Mouse (Mus musculus) lung, embryonic 15.5 days (tissue): Measurements from ENCODE around the gene Vars. TPM values are rescaled to one million over a fixed set of nuclear protein-coding genes. Genes with fewer than 3 reads are reported as not detected.

Experiments
- ATAC-seq: fragments of 200-750 bp; cut with Nextera tagmentation; 2 replicates; pipeline ENCODE4 v1.8.0; 2017; ENCODE audit warnings: moderate number of reproducible peaks, borderline replicate concordance; ENCODE audit not compliant: low FRiP score, low TSS enrichment; ENCODE audit errors: extremely low read depth
- H3K27ac ChIP-seq: fragments of 300-500 bp; sonication (generic); 2 replicates; pipeline ENCODE4 v1.5.1; 2015; ENCODE audit warnings: moderate library complexity, mild to moderate bottlenecking, inconsistent platforms
- H3K27me3 ChIP-seq: fragments of 300-500 bp; sonication (generic); 2 replicates; pipeline ENCODE4 v1.6.1; 2015; ENCODE audit warnings: inconsistent platforms
- H3K36me3 ChIP-seq: fragments of 300-500 bp; sonication (generic); 2 replicates; pipeline ENCODE4 v1.6.1; 2015; ENCODE audit warnings: inconsistent platforms
- H3K4me1 ChIP-seq: fragments of 300-500 bp; sonication (generic); 2 replicates; pipeline ENCODE4 v1.6.1; 2015; ENCODE audit warnings: inconsistent platforms
- H3K4me2 ChIP-seq: fragments of 300-500 bp; sonication (generic); 2 replicates; pipeline ENCODE4 v1.6.1; 2015; ENCODE audit warnings: inconsistent platforms, mild to moderate bottlenecking, moderate library complexity
- H3K4me3 ChIP-seq: fragments of 300-500 bp; sonication (generic); 2 replicates; pipeline ENCODE4 v1.5.1; 2015; ENCODE audit warnings: mild to moderate bottlenecking, inconsistent platforms
- H3K9ac ChIP-seq: fragments of 300-500 bp; sonication (generic); 2 replicates; pipeline ENCODE4 v1.6.1; 2015; ENCODE audit warnings: inconsistent platforms
- H3K9me3 ChIP-seq: fragments of 300-500 bp; sonication (generic); 2 replicates; pipeline ENCODE4 v1.6.1; 2016; ENCODE audit warnings: inconsistent platforms
- WGBS: fragments of 180-500 bp; shearing (Covaris S2); methylation state at CpG from one replicate; pipeline ENCODE4 v1.1.7; 2015; 5-methylcytosine and 5-hydroxymethylcytosine counted together
- polyA plus RNA-seq: library from polyadenylated mRNA; unstranded; fragments of >200 nt; fragmentation: Nextera tagmentation; extraction: Ambion mirVana; gene quantifications from 2 replicates; pipeline ENCODE4 v1.2.1, GENCODE M21; 2015

The Vars gene
- polyA plus RNA-seq, 1 experiment from 2014 or later = 128 TPM

GRCm38 (mm10) chr17:35048149-35048931 is 47.6 kb downstream of the Vars start:
- Histone ChIP-seq H3K27ac (peak overlapping the region; percentile 99), H3K9me3 (no peaks in the 10 kb centered on the region), H3K4me1 (peaks cover 64% of the 10 kb centered on the region), H3K27me3 (no peaks in the 10 kb centered on the region), H3K4me3 (no peak overlapping the region), H3K36me3 (peaks cover 12% of the 10 kb centered on the region), H3K4me2 (peak overlapping the region; percentile 94), H3K9ac (no peak overlapping the region)
- 22% methylated on average over 11 of the region's 11 CpGs for WGBS
- no peak for ATAC-seq

- peaks cover 18% of the 10 kb centered on the region for H3K36me3 ChIP-seq
- peak overlapping the region; percentile 94 for H3K4me2 ChIP-seq
- peak overlapping the region; percentile 71; the same call in 1 of the 2 replicates for H3K4me3 ChIP-seq
- no peak overlapping the region for H3K9ac ChIP-seq
- peaks cover 59% of the 10 kb centered on the region for H3K4me1 ChIP-seq
- H3K27me3 ChIP-seq = no peaks in the 10 kb centered on the region
- no peaks in the 10 kb centered on the region for H3K9me3 ChIP-seq
- WGBS = 71% methylated on average over 5 of the region's 5 CpGs
- peak overlapping the region; percentile 99 for H3K27ac ChIP-seq
- no peak for ATAC-seq
Observed at GRCm38 (mm10) chr17:35048932-35049440, 48.2 kb downstream of the Vars start.

- 1% methylated on average over 11 of the region's 11 CpGs for WGBS
- peak; percentile 32 for ATAC-seq
- H3K9me3 ChIP-seq = no peaks in the 10 kb centered on the region
- peak within 1 kb of the TSS; percentile 99 for H3K27ac ChIP-seq
- peak within 1 kb of the TSS; percentile 94 for H3K4me2 ChIP-seq
- H3K27me3 ChIP-seq = no peaks in the 10 kb centered on the region
- H3K9ac ChIP-seq = peak within 1 kb of the TSS; percentile 95
- peaks cover 59% of the 10 kb centered on the region for H3K4me1 ChIP-seq
- H3K36me3 ChIP-seq = peaks cover 23% of the 10 kb centered on the region
- H3K4me3 ChIP-seq = peak within 1 kb of the TSS; percentile 71
Observed at GRCm38 (mm10) chr17:35049561-35050016, 48.8 kb downstream of the Vars start, which contains the start of gene Clic1. TSS of gene Clic1 (plus strand) at chr17:35049966.

- Histone ChIP-seq H3K4me2 (peak overlapping the region; percentile 94), H3K4me1 (peaks cover 53% of the 10 kb centered on the region), H3K36me3 (peaks cover 28% of the 10 kb centered on the region), H3K9me3 (no peaks in the 10 kb centered on the region), H3K27ac (peak overlapping the region; percentile 99), H3K4me3 (peak overlapping the region; percentile 71), H3K9ac (peak overlapping the region; percentile 95), H3K27me3 (no peaks in the 10 kb centered on the region)
- ATAC-seq = peak; percentile 16; the same call in 1 of the 2 replicates
- WGBS = under 1% methylated on average over 26 of the region's 27 CpGs
Observed at GRCm38 (mm10) chr17:35050126-35050750, 49.5 kb downstream of the Vars start.

- Histone ChIP-seq H3K27ac (peak overlapping the region; percentile 99), H3K9me3 (no peaks in the 10 kb centered on the region), H3K9ac (peak overlapping the region; percentile 78), H3K4me2 (peak overlapping the region; percentile 94), H3K4me1 (peaks cover 45% of the 10 kb centered on the region), H3K36me3 (peaks cover 40% of the 10 kb centered on the region), H3K4me3 (peak overlapping the region; percentile 71), H3K27me3 (no peaks in the 10 kb centered on the region)
- peak; percentile 69 for ATAC-seq
- WGBS = 2% methylated on average over 21 of the region's 21 CpGs
Observed at GRCm38 (mm10) chr17:35051156-35052086, 50.6 kb downstream of the Vars start.

- WGBS = 66% methylated on average over 12 of the region's 12 CpGs
Observed at GRCm38 (mm10) chr17:35052271-35052798, 51.5 kb downstream of the Vars start.

GRCm38 (mm10) chr17:35055691-35056495 is 55.1 kb downstream of the Vars start:
- Histone ChIP-seq H3K27me3 (no peaks in the 10 kb centered on the region), H3K4me1 (peaks cover 32% of the 10 kb centered on the region), H3K9ac (no peak overlapping the region), H3K9me3 (no peaks in the 10 kb centered on the region), H3K4me3 (no peak overlapping the region), H3K4me2 (no peak overlapping the region), H3K36me3 (peaks cover 62% of the 10 kb centered on the region), H3K27ac (no peak overlapping the region)
- no peak for ATAC-seq
- 86% methylated on average over 7 of the region's 7 CpGs for WGBS

More at GRCm38 (mm10) chr17:35052271-35052798, 51.5 kb downstream of the Vars start:
- Histone ChIP-seq H3K36me3 (peaks cover 47% of the 10 kb centered on the region), H3K27me3 (no peaks in the 10 kb centered on the region), H3K4me2 (peak overlapping the region; percentile 94), H3K4me1 (peaks cover 40% of the 10 kb centered on the region), H3K9me3 (no peaks in the 10 kb centered on the region), H3K27ac (peak overlapping the region; percentile 99), H3K9ac (peak overlapping the region; percentile 78), H3K4me3 (peak overlapping the region; percentile 71)
- no peak for ATAC-seq

- H3K4me1 ChIP-seq = peaks cover 30% of the 10 kb centered on the region
Observed at GRCm38 (mm10) chr17:35057090-35057489, 56.3 kb downstream of the Vars start.

GRCm38 (mm10) chr17:35058316-35058715 is 57.5 kb downstream of the Vars start:
- Histone ChIP-seq H3K4me3 (peak overlapping the region; percentile 77), H3K27me3 (no peaks in the 10 kb centered on the region), H3K4me1 (peaks cover 20% of the 10 kb centered on the region), H3K27ac (peak overlapping the region; percentile 93), H3K9me3 (no peaks in the 10 kb centered on the region), H3K9ac (no peak overlapping the region), H3K4me2 (peak overlapping the region; percentile 81; the same call in 1 of the 2 replicates), H3K36me3 (peaks cover 67% of the 10 kb centered on the region)
- WGBS = 40% methylated on average over 9 of the region's 9 CpGs
- no peak for ATAC-seq

More at GRCm38 (mm10) chr17:35057090-35057489, 56.3 kb downstream of the Vars start:
- 69% methylated on average over 3 of the region's 3 CpGs for WGBS
- H3K36me3 ChIP-seq = peaks cover 72% of the 10 kb centered on the region
- no peak overlapping the region for H3K4me3 ChIP-seq
- H3K4me2 ChIP-seq = no peak overlapping the region
- no peaks in the 10 kb centered on the region for H3K9me3 ChIP-seq
- H3K9ac ChIP-seq = no peak overlapping the region
- no peak overlapping the region for H3K27ac ChIP-seq
- no peaks in the 10 kb centered on the region for H3K27me3 ChIP-seq
- no peak for ATAC-seq
